Mouse (Mus musculus) urinary bladder, postnatal 10 days (tissue): ENCODE measurements around the gene Tom1.

Experiments
- DNase-seq: peaks from one replicate; pipeline ENCODE4 v3.0.0; 2022; ENCODE audit warnings: low spot score

Tom1 gene

DNA sequence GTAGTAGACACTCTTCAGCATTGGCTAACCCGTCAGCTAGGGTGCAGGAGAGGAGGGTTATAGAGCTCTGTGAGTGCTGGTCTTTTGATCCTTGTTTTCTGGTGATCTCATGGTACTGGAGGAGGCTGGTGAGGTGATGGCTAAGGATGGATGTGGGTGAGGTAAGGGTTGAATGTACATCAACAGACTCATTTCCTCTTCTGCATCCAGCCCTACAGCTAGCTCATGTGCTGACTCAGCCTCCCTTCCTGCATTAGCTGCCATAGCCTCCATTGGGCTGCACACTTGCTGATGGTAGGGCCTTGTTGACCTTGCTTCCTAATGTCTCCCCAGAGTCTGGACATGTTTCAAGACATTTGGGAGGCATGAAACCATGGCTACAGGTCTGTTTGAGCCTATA, 9.5 kb downstream of the Tom1 start:
- no peak for DNase-seq

DNA sequence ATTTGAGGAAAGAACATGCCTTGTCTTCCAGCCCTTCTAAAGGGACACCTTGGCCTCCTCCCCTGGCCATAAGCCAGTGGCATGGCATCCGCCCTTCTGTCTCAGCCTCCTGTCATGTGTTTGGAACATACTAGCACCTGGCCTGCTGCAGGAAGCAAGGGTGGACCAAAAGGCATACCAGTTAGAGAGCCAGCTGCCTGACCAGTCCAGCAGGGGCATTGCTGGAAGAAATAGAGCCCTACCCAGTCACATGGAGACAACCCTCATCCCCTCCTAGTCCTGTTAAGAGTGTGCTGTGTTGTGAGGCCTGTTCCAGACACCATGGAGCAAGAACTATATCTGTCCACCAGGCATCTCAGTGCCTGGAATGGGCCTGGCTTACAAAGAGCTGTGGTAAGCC, 12.8 kb downstream of the Tom1 start:
- DNase-seq = no peak

DNA sequence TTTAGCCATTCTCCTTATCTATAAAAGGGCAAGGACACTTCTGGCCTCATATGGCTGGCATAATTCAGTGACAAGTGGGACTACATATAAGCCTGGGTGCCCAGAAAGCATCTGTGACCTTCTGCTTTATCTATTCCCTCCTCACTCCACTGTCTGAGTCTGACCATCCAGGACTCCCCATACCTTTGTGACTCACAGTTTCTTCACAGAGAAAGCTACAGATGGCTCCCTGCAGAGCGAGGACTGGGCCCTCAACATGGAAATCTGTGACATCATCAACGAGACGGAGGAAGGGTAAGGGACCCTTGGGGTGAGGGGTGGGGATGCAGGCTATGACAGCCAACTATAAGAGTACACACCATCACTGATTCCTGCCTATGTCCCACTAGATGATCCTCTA, 14.3 kb downstream of the Tom1 start:
- no peak for DNase-seq

DNA sequence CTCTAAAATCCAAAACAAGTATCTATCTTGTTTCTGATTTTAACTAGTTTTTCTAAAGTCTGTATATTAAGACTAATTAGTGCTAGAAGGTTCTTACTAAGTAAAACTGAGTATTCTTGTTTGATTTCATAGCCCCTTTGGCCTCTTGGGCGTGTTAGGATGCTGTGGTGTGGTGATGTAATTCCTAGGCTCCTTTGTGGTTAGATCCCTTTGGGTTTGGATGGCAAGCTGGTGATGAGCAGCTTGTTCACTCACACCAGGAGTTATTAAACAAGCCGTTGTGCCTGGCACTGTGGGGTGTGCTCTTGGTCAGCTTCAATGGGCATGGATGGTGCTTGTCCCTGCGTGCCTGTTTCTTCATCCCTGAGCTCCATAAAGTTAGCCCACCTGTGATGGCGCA, 19.8 kb downstream of the Tom1 start:
- DNase-seq = no peak

DNA sequence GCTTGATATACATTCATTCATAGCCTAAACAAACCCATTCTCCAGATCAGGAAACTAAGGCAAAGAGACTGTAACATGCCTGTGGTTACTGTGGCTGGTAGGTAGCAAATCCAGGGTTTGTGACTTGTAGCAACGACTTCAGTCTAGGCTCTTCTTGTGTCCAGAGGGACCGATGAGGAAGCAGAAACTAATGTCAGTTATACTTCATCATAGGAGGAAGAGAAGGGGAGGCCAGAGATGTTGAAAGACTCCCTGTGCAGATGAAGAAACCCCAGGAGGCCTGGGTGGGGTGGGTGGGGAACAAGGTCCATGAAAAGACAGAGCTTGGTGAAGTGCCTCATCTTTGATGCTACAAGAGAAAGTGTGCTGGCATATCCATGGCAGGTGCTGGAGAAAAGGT, 22.2 kb downstream of the Tom1 start:
- DNase-seq = no peak

DNA sequence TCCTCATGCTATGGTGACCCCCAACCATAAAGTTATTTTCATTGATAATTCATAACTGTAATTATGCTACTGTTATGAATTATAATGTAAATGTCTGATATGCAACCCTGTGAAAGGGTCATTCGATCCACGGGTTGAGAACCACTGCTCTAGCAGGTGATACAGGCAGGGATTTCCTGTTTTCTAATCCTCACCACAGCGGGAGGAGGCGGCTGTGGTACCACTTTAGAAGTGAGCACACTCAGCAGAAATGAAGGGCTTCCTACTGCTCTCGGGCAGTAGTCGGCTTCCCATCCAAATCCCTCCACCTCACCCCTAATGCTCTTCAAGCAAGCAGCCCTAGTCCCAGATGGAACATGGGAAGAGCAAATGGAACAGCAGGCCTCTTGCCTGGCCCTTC, 26.5 kb downstream of the Tom1 start:
- DNase-seq = no peak

DNA sequence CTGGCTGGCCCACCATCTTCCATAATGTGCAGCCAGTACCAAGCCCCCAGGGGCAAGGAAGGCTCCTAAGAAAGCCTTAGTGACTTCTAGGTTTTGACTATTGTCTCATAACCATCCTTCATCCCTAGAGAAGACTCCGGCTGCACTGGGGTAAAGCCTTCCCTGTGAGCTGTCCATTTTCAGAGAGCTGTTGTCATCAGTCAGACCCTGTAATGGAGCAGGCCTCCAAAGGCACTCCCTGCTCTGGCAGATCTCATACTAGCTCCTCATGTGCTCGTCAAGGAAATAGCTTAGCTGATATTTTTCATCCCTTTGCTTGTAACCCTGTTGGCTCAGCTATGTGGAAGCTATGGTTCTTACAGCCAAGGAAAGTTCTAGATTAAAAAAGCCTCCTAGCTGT, 27.3 kb downstream of the Tom1 start:
- DNase-seq = no peak

DNA sequence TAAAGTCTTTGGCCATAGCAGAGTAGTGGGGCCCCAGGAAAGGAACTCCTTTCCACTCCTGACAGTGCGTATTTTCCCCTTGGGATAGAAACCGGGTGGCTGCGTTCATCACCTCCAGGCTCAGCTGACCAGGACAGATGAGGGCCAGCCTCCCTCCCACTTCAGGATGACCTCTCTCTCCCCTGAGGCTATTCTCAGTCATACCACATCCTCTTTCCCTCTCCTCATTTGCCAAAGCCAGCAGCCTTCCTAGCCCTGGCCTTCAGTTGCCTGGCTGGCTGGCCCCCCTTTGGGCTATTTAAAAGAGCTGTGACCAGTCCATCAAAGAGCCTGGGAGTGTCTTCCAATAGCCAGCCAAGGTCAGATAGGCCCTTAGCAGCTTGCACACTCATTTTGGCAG, 29.8 kb downstream of the Tom1 start:
- DNase-seq = no peak

DNA sequence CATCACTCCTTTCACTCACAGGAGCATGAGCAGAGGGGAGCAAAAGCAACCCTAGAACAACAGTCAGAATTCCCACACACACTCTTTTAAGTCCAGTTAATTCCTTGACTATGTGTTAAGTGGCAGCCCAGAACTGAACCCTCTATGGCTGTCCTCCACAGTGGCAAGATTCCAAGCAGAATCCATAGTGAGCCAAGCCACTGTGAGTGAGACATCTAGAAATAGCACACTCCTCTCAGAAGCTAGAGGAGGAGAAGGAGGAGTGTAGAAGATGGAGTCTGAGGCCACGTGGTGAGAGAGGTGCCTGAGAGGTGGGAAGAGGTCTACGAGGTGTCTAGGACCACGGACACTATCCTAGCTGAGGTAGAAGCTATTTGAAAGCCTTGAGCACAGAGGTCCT, 31.3 kb downstream of the Tom1 start:
- DNase-seq = no peak

DNA sequence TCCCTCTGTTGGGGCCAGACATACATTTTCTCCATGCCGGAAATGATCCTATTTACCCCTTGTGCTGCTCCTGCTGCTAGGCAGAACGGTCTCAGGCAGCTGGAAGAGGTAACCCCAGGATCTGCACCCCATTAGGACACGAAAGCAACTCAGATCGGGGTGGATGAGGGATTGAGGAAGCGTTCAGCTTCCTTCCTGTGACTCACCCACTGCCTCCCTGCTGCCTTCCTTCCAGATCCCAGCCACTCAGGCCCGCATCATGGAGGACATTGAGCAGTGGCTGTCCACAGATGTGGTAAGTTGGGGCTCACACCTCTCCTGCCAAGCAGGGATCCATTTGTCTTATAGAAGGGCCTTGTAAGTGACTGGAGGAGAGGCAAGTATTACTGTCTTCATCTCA, 33.8 kb downstream of the Tom1 start:
- no peak for DNase-seq

DNA sequence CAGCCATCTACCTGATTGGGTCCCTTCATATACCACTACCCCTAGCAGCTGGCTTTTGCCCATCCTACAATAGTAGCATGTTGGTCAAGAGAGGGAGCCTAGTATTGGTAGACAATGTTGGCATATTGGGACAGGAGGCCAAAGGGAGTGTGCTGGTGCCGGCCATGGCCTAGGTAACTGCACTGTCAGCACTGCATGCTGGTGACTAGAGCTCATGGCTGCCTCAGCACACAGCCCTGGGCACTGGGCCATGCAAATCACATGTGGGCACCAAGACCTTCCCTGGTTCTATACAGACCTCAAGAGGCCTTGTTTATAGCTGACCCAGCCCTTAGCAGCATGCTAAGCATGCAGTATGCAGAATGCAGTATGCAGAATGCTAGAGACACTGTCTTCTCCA, 36.8 kb downstream of the Tom1 start:
- DNase-seq = no peak

DNA sequence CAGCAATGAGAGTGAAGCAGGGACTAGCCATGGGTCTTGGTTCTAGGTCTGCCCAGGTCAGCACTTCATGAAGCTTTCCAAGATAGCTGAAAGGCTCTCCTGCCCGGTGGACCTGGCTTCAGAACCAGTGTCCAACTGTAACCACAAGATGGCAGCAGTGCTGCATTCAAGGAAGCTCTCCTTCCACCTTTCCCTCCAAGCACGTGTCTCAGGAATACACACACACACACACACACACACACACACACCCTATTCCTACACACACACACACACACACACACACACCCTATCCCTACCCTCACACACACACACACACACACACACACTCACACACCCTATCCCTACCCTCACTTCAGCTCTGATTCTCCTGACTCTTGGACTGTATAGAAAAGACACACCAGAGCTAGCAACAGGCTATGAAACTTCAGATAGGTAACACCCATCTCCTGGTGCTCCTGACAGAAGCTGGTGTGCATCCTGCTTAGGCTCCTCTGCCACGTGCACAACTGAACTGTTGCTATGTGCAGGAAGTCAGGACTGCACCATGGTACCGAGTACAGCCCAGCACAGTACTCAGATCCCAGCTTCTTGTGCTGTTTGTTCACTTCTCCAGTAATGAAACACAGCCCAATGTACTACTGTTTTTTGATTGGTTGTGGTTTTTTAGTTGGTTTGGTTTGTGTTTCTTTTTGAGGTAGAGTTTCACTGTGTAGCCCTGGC, 38.3 kb downstream of the Tom1 start:
- peak; percentile 40 for DNase-seq

DNA sequence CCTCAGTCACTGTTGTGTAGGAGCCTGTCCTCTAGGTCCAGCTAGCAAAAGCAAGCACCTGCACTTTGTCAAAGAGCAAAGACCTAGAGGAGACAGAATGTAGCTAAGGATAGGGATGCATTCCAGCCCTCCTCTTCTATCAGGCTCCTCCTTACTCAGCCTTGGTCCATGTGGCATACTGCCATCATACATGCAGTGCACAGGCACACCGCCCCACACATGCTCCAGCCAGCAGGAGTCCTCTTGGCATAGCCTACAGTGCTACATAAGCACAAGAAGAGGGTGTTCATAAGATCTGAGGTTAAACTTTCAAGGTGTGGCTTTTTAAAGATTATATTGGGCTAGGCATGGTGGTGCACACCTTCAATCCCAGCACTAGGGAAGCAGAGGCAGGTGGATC, 41.4 kb downstream of the Tom1 start:
- no peak for DNase-seq

DNA sequence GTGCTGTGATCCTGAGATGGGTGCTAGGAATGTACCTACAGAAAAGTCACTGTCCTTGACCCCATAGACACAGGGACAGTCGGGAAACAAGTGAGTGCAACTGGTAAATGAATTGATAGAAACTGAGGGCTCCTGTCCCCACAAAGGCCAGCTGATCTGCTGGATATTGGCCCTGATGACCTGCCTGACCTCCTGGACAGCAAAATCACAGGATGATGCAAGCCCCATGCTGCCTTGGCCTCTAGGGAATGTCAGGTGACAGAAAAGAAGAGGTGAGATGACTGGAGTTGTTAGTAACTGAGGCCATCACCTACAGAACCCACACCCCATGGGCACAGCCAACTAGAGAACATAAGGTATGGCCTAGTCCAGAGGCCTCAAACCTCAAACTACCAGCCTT, 44.7 kb downstream of the Tom1 start:
- no peak for DNase-seq

DNA sequence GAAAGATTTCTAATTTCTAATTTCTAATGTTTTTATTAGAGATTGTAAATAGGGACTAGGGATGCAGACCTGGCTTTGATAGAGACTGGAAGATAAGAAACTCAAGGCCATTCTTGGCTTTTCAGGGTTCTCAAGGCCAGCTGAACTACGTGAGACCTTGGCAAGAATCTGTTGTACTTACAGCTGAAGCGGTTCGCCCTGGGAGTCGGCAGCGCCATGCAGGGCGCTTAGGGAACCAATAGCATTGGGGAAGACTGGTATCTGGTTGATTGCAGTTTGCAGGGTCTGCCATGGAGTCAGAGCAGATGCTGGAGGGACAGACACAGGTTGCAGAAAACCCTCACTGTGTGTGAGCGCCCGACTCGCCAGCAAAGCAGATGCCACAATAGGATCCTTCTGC, 45.3 kb downstream of the Tom1 start:
- no peak for DNase-seq

DNA sequence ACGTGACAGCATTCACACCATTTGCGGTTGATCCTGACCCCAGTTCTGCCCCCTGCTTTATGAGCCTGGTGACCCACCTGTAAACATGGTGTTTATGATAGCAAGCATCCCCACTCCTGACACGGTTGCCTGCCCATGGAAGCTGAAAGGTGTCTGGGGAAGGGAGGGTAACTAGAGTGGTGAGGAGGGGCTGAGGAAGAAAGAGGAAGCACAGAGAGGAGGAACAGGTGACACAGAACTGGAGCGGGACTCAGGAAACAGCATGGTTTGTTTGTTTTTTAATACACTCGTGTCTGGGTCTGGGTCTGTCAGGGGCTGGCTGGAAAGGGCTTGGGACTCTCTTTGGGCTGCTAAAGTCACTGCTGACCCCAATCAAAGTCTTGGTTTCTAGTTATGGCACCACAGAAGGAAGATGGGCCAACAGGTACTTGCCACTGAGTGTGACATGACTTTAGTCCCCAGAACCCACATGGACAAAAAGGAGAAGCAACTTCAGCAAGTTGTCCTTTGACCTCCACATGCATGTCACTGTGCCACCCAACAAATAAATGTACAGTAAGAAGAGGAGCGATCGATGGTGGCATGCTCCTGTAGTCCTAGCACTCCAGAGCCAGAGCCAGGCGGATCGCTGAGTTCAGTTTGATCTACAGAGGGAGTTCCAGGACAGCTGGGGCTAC, 48.0 kb downstream of the Tom1 start:
- no peak for DNase-seq

DNA sequence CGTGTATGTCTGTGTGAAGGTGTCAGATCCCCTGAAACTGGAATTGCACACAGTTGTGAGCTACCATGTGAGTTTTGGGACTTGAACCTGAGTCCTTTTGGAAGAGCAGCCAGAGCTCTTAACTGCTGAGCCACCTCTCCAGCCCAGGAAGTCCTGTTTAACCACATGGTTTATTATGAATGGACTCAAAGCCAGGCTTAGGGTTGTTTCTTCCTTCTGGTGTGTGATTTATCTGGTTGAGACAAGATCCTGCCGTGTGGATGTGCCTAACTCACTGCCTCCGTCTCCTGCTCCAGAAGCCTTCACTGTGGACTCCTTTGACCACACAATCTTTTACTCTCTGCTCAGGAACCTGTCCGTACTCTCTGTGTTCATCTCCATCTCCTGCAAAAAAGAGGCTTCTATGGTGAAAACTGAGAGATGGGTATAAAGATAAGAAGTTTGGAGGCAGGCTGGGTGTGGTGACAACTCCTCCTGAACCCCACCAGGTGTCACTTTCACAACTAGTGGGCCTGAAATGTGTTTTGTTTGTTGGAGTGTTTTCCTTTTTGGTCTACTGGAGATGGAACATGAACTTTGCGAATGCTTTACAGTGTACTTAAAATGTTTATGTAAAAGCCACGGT, 48.8 kb downstream of the Tom1 start:
- DNase-seq = no peak

DNA sequence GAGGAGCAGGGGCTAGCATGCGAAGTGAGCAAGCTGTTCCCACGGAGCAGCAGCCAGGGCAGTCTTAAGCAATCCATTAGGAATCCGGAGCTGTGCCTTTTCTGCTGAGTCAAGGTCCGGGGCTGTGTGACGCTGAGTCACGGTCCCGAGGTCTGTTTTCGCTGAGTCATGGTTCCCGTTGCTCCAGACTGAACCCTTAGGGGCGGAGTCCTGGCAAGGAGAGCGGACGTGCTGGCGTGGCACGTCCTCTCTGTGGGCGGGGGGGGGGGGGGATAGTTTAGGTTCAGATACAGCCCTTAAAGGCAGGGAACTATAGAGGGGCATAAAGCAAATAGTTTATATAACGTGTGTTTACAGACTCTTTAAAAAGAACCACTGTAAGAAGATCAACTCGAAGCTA, 50.3 kb downstream of the Tom1 start:
- peak; percentile 71 for DNase-seq

DNA sequence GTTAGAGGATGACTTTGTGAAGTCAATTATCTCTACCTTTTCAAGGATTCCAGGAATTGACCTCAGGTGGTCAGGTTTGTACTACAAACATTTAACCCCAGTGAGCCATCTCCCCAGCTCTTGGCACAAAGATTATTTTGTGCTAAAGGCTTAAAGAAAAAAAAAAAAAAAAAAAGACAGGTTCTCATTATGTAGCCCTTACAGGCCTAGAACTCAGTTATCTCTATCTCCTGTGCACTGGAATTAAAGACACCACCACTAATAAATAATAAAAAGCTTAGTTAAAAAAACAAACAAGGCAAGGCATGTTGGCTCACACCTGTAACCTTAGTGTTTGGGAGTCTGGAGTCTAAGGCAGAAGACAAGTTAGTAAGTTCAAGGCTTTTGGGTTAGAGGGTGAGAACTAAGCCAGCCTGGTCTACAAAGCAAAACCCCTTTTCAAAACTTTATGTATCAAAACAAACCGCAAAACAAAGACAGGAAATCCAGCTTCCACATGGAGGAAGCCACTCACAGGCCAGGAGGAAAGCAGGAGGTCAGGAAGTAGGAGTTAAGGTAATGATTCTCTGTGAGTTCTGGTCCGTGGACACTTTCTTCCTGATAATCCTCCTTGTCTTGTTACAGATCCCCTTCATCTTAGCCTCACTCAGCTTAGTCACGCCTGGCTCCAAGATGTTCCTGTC, 51.0 kb downstream of the Tom1 start:
- no peak for DNase-seq

DNA sequence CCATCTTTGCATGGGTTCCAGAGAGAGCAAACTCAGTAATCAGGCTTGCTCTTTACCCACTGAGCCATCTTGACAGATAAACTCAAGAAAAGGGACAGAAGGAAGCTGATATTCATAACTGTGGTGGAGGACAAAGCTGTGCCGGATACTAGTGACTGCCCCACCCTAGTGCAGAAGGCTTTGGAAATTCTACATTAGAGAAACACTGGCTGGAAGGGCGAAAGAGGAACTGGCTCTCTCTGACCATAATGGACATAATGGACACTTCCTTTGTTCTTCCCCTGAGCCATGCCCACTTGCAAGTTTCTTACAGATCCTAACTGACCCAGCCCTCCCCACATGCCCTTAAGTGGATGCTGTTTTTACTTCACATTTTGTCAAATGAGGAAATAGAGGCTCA, 52.5 kb downstream of the Tom1 start:
- no peak for DNase-seq

DNA sequence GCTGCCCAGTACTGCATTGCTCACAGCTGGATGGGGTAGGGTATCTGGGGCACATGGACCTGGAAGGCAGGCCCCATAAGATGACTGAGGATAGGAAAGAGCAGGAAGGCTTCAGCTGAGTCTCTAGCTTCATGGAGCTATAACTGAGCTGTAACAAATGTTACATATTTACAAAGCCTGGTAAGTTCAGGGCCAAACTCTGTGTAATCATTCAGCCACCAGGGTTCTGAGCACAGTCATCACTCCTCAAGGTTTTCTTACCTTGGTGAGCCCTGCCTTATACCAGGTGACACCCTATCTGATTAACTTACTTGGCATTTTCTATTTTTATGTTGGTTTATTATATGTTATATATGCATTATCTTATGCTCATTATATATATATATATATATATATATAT, 53.6 kb downstream of the Tom1 start:
- no peak for DNase-seq

DNA sequence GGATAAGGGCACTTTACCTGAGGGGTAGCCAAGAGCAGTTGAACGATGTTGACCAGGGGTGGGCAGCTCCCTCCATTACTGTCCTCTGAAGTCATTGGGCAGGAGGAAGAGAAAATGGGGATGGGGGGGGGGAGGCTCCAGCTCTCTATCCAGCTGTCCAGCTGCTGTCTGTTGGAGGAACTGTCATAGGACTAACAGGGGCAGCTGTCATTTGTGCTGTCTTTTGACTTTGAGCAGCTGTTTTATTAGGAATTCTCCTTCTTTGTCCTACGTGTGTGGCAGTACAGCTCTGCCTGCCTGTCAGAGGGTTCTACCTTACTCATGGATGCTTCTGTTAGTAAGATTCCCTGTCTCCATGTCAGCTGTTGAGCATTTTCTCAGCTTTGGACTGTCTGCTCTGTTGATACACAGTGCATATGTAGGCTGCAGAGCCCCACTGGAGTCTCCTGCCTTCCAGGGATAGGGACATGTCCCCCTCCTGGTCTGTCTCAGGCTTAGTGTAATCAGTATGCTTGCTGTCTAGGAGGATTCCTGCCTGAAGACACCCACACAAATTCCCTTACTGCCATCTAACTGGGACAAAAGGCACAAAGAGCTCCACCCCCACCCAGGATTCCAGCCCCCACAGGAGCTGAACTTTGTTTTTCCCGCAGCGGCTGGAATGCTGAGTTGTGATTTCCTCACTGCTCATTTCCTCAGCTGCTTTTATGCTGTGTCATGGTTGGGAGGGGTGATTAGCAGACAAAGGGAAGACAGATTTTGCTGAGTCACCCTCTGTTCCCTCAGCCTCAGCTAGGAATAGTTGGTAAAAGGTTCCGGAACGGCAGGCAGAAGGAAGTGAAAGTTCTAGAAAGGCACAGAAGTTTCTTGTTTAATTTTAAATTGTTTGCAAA, 55.7 kb downstream of the Tom1 start:
- DNase-seq = no peak
